Mouse (Mus musculus) cerebellum, adult 9-10 months (tissue): ENCODE data around the gene Wdr20.
"Not testable (repeated sequence)": the region's sequence is repeated elsewhere in the genome, so short reads cannot be mapped to it uniquely, and the experiment has no call there.

Experiments used
- DNase-seq: peaks from one replicate; pipeline ENCODE4 v3.0.0; 2022

Wdr20 gene

GRCm38 (mm10) chr12:110714215-110714614 lies 23.5 kb upstream of the Wdr20 start:
- no peak for DNase-seq

GRCm38 (mm10) chr12:110716004-110716403 lies 21.7 kb upstream of the Wdr20 start:
- DNase-seq, result no peak

GRCm38 (mm10) chr12:110725051-110725450 lies 12.7 kb upstream of the Wdr20 start:
- DNase-seq, result no peak

- no peak for DNase-seq
Measured at GRCm38 (mm10) chr12:110725489-110725888, 12.3 kb upstream of the Wdr20 start.

- DNase-seq, result no peak
Measured at GRCm38 (mm10) chr12:110726428-110726827, 11.3 kb upstream of the Wdr20 start.

- DNase-seq, result not testable (repeated sequence)
Measured at GRCm38 (mm10) chr12:110733254-110733653, 4.5 kb upstream of the Wdr20 start.

GRCm38 (mm10) chr12:110736641-110737040 lies 1.1 kb upstream of the Wdr20 start:
- peak; percentile 41 for DNase-seq

GRCm38 (mm10) chr12:110738158-110738921 lies 596 bp downstream of the Wdr20 start:
- peak; percentile 44 for DNase-seq

GRCm38 (mm10) chr12:110750770-110751439 lies 13.2 kb downstream of the Wdr20 start:
- no peak for DNase-seq

- DNase-seq, result no peak
Measured at GRCm38 (mm10) chr12:110752703-110753102, 15.0 kb downstream of the Wdr20 start.

- no peak for DNase-seq
Measured at GRCm38 (mm10) chr12:110753976-110754375, 16.2 kb downstream of the Wdr20 start.

GRCm38 (mm10) chr12:110757161-110757560 lies 19.4 kb downstream of the Wdr20 start:
- DNase-seq, result no peak

- DNase-seq, result no peak
Measured at GRCm38 (mm10) chr12:110758932-110759331, 21.2 kb downstream of the Wdr20 start.

GRCm38 (mm10) chr12:110762321-110762720 lies 24.6 kb downstream of the Wdr20 start:
- no peak for DNase-seq

GRCm38 (mm10) chr12:110764531-110764930 lies 26.8 kb downstream of the Wdr20 start:
- no peak for DNase-seq

- DNase-seq, result no peak
Measured at GRCm38 (mm10) chr12:110768562-110768961, 30.8 kb downstream of the Wdr20 start.

GRCm38 (mm10) chr12:110769660-110770297 lies 32.0 kb downstream of the Wdr20 start:
- no peak for DNase-seq

- no peak for DNase-seq
Measured at GRCm38 (mm10) chr12:110770479-110771247, 32.9 kb downstream of the Wdr20 start.

GRCm38 (mm10) chr12:110771961-110772360 lies 34.2 kb downstream of the Wdr20 start:
- no peak for DNase-seq

GRCm38 (mm10) chr12:110775628-110776426 lies 38.1 kb downstream of the Wdr20 start:
- DNase-seq, result no peak

GRCm38 (mm10) chr12:110777853-110778252 lies 40.1 kb downstream of the Wdr20 start:
- DNase-seq, result no peak

GRCm38 (mm10) chr12:110779296-110779695 lies 41.6 kb downstream of the Wdr20 start:
- DNase-seq, result no peak
